Mouse (Mus musculus) ES-Bruce4 (cell line): ENCODE measurements around the gene Alg9. TPM values are rescaled to one million over a fixed set of nuclear protein-coding genes. Genes with fewer than 3 reads are reported as not detected.

Experiments used
- H3K27ac ChIP-seq: 2 replicates; pipeline ENCODE4 v1.5.1; 2012; ENCODE audit warnings: low read length, inconsistent platforms; ENCODE audit not compliant: insufficient read depth
- H3K27me3 ChIP-seq: 2 replicates; pipeline ENCODE4 v1.6.1; 2012; ENCODE audit warnings: mild to moderate bottlenecking, low read length, inconsistent platforms; ENCODE audit not compliant: control insufficient read depth, poor library complexity, insufficient read depth, severe bottlenecking
- H3K36me3 ChIP-seq: 2 replicates; pipeline ENCODE4 v1.6.1; 2012; ENCODE audit warnings: inconsistent platforms, mild to moderate bottlenecking, low read length, moderate library complexity; ENCODE audit not compliant: control insufficient read depth, poor library complexity, insufficient read depth, severe bottlenecking
- H3K4me1 ChIP-seq: one replicate; pipeline ENCODE4 v1.8.1; 2011; ENCODE audit warnings: low read length; ENCODE audit not compliant: control insufficient read depth, insufficient read depth
- H3K4me3 ChIP-seq: 2 replicates; pipeline ENCODE4 v1.5.1; 2011; ENCODE audit warnings: low read depth, mild to moderate bottlenecking, low read length
- H3K9ac ChIP-seq: 2 replicates; pipeline ENCODE4 v1.6.1; 2012; ENCODE audit warnings: low read depth, mild to moderate bottlenecking, inconsistent platforms; ENCODE audit not compliant: poor library complexity, severe bottlenecking
- H3K9me3 ChIP-seq: replicated peaks from 2 replicates; pipeline ENCODE4 v1.6.1; 2012; ENCODE audit warnings: mild to moderate bottlenecking, low read length, inconsistent platforms; ENCODE audit not compliant: control insufficient read depth, poor library complexity, insufficient read depth, severe bottlenecking
- CTCF ChIP-seq: IDR thresholded peaks from one replicate; pipeline ENCODE4 v1.8.1; 2011; ENCODE audit warnings: low read depth, low read length
- EP300 ChIP-seq: IDR thresholded peaks from 2 replicates; pipeline ENCODE4 v1.6.1; 2011; ENCODE audit warnings: low read depth, low read length; ENCODE audit not compliant: insufficient read depth
- POLR2A ChIP-seq: IDR thresholded peaks from one replicate; pipeline ENCODE4 v1.8.1; 2011; ENCODE audit warnings: low read length; ENCODE audit not compliant: insufficient read depth
- polyA plus RNA-seq: library from polyadenylated mRNA; stranded (reverse); fragments of >200 nt; gene quantifications from 2 replicates; pipeline ENCODE4 v1.2.4, GENCODE M21; 2011; ENCODE audit warnings: low read depth; ENCODE audit not compliant: missing spikeins, insufficient read depth, insufficient read length

Alg9 gene
- polyA plus RNA-seq, 1 experiment = 23.5 TPM

- Histone ChIP-seq H3K9ac (no peak overlapping the region), H3K9me3 (no peaks in the 10 kb centered on the region), H3K4me1 (peaks cover 2% of the 10 kb centered on the region), H3K27me3 (no peaks in the 10 kb centered on the region), H3K36me3 (no peaks in the 10 kb centered on the region), H3K27ac (no peak overlapping the region), H3K4me3 (no peak overlapping the region)
- TF ChIP-seq EP300 (no peak), CTCF (no peak), POLR2A (no peak)
Measured at GRCm38 (mm10) chr9:50752784-50753615, 21.8 kb upstream of the Alg9 start.

- no peak for TF ChIP-seq POLR2A
- TF ChIP-seq CTCF = no peak
- TF ChIP-seq EP300 = no peak
- H3K4me1 ChIP-seq = peaks cover 2% of the 10 kb centered on the region
- H3K27me3 ChIP-seq = no peaks in the 10 kb centered on the region
- H3K36me3 ChIP-seq = no peaks in the 10 kb centered on the region
- H3K27ac ChIP-seq = no peak overlapping the region
- H3K9ac ChIP-seq = no peak overlapping the region
- H3K4me3 ChIP-seq = no peak overlapping the region
- H3K9me3 ChIP-seq = no peaks in the 10 kb centered on the region
Measured at GRCm38 (mm10) chr9:50753947-50754346, 20.9 kb upstream of the Alg9 start.

GRCm38 (mm10) chr9:50756711-50757110 is 18.1 kb upstream of the Alg9 start:
- no peak overlapping the region for H3K4me3 ChIP-seq
- no peaks in the 10 kb centered on the region for H3K27me3 ChIP-seq
- H3K27ac ChIP-seq = no peak overlapping the region
- TF ChIP-seq CTCF (no peak), POLR2A (no peak), EP300 (no peak)
- peaks cover 2% of the 10 kb centered on the region for H3K4me1 ChIP-seq
- H3K9ac ChIP-seq = no peak overlapping the region
- no peaks in the 10 kb centered on the region for H3K9me3 ChIP-seq
- no peaks in the 10 kb centered on the region for H3K36me3 ChIP-seq

- Histone ChIP-seq H3K27ac (no peak overlapping the region), H3K27me3 (no peaks in the 10 kb centered on the region), H3K4me3 (no peak overlapping the region), H3K9me3 (no peaks in the 10 kb centered on the region), H3K4me1 (no peaks in the 10 kb centered on the region), H3K36me3 (no peaks in the 10 kb centered on the region), H3K9ac (no peak overlapping the region)
- TF ChIP-seq EP300 (no peak), CTCF (no peak), POLR2A (no peak)
Measured at GRCm38 (mm10) chr9:50761520-50762243, 13.1 kb upstream of the Alg9 start.

GRCm38 (mm10) chr9:50763331-50763730 is 11.5 kb upstream of the Alg9 start:
- no peak overlapping the region for H3K4me3 ChIP-seq
- H3K27ac ChIP-seq = no peak overlapping the region
- H3K9ac ChIP-seq = no peak overlapping the region
- H3K4me1 ChIP-seq = no peaks in the 10 kb centered on the region
- TF ChIP-seq EP300 = no peak
- no peak for TF ChIP-seq POLR2A
- peak; percentile 76 for TF ChIP-seq CTCF
- H3K9me3 ChIP-seq = no peaks in the 10 kb centered on the region
- no peaks in the 10 kb centered on the region for H3K27me3 ChIP-seq
- no peaks in the 10 kb centered on the region for H3K36me3 ChIP-seq
